Mouse (Mus musculus) neural tube, embryonic 13.5 days (tissue): ENCODE results near the gene Zfp319. TPM values are rescaled to one million over a fixed set of nuclear protein-coding genes. Genes with fewer than 3 reads are reported as not detected.
A peak's percentile ranks its signal among the peaks of the same experiment; 100 is the strongest.

Experiments
- ATAC-seq: fragments of 200-750 bp; cut with Nextera tagmentation; 2 replicates; pipeline ENCODE4 v1.8.0; 2017; ENCODE audit warnings: low read depth, mild to moderate bottlenecking, moderate TSS enrichment, moderate library complexity
- H3K27ac ChIP-seq: fragments of 300-500 bp; sonication (generic); replicated peaks from 2 replicates; pipeline ENCODE4 v1.5.1; 2015; ENCODE audit warnings: moderate library complexity, mild to moderate bottlenecking, inconsistent platforms
- H3K27me3 ChIP-seq: fragments of 300-500 bp; sonication (generic); 2 replicates; pipeline ENCODE4 v1.6.1; 2015; ENCODE audit warnings: mild to moderate bottlenecking, inconsistent platforms
- H3K36me3 ChIP-seq: fragments of 300-500 bp; sonication (generic); 2 replicates; pipeline ENCODE4 v1.6.1; 2015; ENCODE audit warnings: mild to moderate bottlenecking, inconsistent platforms
- H3K4me1 ChIP-seq: fragments of 300-500 bp; sonication (generic); replicated peaks from 2 replicates; pipeline ENCODE4 v1.6.1; 2015; ENCODE audit warnings: inconsistent platforms
- H3K4me2 ChIP-seq: fragments of 300-500 bp; sonication (generic); 2 replicates; pipeline ENCODE4 v1.6.1; 2015; ENCODE audit warnings: inconsistent platforms, mild to moderate bottlenecking, moderate library complexity
- H3K4me3 ChIP-seq: fragments of 300-500 bp; sonication (generic); 2 replicates; pipeline ENCODE4 v1.5.1; 2015; ENCODE audit warnings: mild to moderate bottlenecking, inconsistent platforms
- H3K9ac ChIP-seq: fragments of 300-500 bp; sonication (generic); 2 replicates; pipeline ENCODE4 v1.6.1; 2015; ENCODE audit warnings: moderate library complexity, mild to moderate bottlenecking, inconsistent platforms
- H3K9me3 ChIP-seq: fragments of 300-500 bp; sonication (generic); 2 replicates; pipeline ENCODE4 v1.6.1; 2016; ENCODE audit warnings: inconsistent platforms
- WGBS: fragments of 180-500 bp; shearing (Covaris S2); methylation state at CpG from one replicate; pipeline ENCODE4 v1.1.7; 2015; 5-methylcytosine and 5-hydroxymethylcytosine counted together
- polyA plus RNA-seq: library from polyadenylated mRNA; unstranded; fragments of >200 nt; fragmentation: Nextera tagmentation; extraction: Ambion mirVana; gene quantifications from 2 replicates; pipeline ENCODE4 v1.2.1, GENCODE M21; 2015

Gene Zfp319
- polyA plus RNA-seq, 1 experiment from 2014 or later, result 15.4 TPM

DNA sequence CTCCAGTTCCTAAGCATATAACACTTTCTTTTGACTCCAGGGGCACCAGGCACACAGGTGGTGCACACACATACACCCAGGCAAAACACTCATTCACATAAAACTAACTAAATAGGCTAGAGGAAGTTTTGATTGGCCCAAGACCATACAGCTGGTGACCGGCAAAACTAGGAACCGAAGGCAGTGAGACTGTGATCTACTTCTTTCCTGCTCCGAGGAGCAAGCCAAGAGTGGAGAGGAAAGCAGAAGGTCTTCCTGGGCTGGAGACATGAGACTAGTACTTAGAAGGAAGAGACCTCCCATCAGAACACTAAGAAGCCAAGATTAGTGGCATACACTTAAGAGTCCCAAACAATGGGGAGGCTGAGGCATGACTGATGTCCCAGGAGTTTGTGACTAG, 8.5 kb downstream of the Zfp319 start:
- Histone ChIP-seq H3K4me2 (no peak overlapping the region), H3K27ac (no peak overlapping the region), H3K9me3 (no peaks in the 10 kb centered on the region), H3K36me3 (peaks cover 50% of the 10 kb centered on the region), H3K4me3 (no peak overlapping the region), H3K9ac (no peak overlapping the region), H3K27me3 (peaks cover 15% of the 10 kb centered on the region), H3K4me1 (peaks cover 50% of the 10 kb centered on the region)
- ATAC-seq, result no peak
- 72% methylated on average over 3 of the region's 3 CpGs for WGBS

DNA sequence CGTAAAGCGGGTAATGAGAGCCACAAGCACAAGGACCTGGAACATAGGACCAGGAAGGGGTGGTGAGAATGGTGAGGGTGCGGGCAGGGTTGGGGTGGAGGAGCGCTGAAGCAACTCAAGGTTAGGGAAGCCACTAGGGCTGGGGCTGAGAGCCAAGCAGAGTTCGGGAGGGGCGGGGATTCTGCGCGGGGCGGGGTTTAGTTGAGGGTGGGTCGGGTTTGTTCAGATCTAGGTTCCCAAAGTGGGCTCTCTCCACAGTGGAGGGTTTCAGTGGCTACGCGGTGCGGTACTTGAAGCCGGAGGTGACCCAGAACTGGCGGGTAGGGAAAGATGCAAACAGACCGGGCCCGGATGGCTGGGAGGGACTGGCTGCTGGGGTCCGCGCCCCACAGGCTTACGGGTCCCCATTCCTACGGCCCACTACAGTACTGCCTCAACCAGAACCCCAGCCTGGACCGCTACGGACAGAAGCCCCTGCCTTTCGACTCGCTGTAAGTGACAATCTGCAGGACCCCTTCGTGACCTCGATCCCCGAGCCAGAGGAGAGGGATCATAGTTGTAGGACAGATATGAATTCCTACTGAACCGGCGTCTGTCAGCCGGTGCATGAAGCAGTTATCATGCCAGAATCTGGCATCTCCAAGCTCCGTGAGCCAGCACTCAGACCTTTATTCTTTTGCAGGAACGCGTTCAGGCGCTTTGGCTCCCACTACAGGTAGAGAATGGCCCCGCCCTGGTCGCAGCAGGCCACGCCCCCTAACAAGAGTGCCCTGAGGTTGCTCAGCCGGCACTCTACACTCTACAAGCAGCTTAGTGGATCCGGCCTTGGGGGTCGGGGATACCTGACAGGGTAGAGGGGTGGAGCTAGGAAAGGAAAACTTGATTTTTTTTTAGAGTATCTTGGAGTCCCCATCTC, 11.3 kb downstream of the Zfp319 start:
- Histone ChIP-seq H3K4me3 (peak overlapping the region; percentile 40), H3K27ac (no peak overlapping the region), H3K9me3 (no peaks in the 10 kb centered on the region), H3K36me3 (peaks cover 23% of the 10 kb centered on the region), H3K4me1 (peaks cover 26% of the 10 kb centered on the region), H3K9ac (peak overlapping the region; percentile 71), H3K27me3 (peaks cover 15% of the 10 kb centered on the region), H3K4me2 (peak overlapping the region; percentile 83)
- WGBS, result 3% methylated on average over 41 of the region's 41 CpGs
- peak; percentile 66 for ATAC-seq

DNA sequence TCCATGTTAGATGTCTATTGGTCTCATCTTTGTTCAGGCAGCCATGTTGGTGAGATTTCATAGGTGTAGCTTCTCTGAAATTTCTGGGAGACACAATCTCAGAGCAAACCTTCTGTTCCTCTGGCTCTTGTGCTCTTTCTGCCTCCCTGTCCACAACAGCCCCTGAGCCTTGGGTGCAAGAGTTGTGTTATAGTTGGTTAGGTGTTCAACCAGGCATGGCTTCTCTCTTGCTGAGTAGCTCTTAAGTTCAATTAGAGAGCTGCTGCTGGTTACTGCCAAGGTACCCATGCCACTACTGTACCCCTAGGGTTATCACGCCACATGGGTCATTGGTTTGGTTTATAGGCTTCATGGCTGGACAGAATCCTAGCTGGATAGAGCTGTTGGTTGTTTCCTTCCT, 16.4 kb downstream of the Zfp319 start:
- Histone ChIP-seq H3K4me1 (peaks cover 19% of the 10 kb centered on the region), H3K27ac (no peak overlapping the region), H3K9ac (no peak overlapping the region), H3K27me3 (peaks cover 9% of the 10 kb centered on the region), H3K4me2 (no peak overlapping the region), H3K36me3 (no peaks in the 10 kb centered on the region), H3K4me3 (no peak overlapping the region), H3K9me3 (no peaks in the 10 kb centered on the region)
- ATAC-seq, result no peak
- 81% methylated on average over 1 of the region's 1 CpGs for WGBS

DNA sequence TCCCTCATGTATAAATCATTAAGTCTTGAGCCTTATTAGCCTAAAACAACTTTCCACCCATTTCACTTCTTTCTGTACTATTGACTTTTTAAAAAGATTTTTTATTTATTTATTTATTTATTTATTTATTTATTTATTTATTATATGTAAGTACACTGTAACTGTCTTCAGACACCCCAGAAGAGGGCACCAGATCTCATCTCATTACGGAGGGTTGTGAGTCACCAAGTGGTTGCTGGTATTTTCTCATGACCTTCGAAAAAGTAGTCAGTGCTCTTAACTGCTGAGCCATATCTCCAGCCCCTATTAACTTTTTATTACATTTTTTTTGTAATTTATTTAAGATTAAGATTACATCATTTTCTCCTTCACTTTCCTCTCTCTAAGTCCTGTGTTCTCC, 17.0 kb downstream of the Zfp319 start:
- WGBS, result 84% methylated on average over 2 of the region's 2 CpGs

DNA sequence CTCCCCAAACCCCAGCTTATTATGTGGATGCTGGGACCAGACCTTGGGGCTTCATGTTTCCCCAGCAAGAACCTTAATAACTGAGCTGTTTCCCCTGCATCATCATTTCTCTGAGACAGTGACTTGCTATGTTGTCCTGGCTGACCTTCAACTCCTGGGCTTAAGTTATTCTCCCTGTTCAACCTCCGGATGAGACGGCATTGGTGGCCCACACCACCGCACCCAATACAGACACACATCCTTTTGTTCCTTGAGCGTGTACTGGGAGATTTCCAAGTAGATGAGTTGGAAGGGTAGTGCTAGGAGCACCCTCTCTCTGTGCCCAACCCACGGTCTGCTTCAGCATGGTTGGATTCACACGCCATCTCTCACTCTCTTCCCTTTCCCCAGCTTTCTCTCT, 17.9 kb downstream of the Zfp319 start:
- 91% methylated on average over 6 of the region's 6 CpGs for WGBS
- no peak for ATAC-seq
- Histone ChIP-seq H3K9me3 (no peaks in the 10 kb centered on the region), H3K36me3 (no peaks in the 10 kb centered on the region), H3K4me3 (no peak overlapping the region), H3K27ac (no peak overlapping the region), H3K4me2 (no peak overlapping the region), H3K9ac (no peak overlapping the region), H3K27me3 (no peaks in the 10 kb centered on the region; the same call in 1 of the 2 replicates), H3K4me1 (peaks cover 14% of the 10 kb centered on the region)

More for the DNA sequence above, 17.0 kb downstream of the Zfp319 start:
- H3K4me1 ChIP-seq, result peaks cover 14% of the 10 kb centered on the region
- ATAC-seq, result no peak
- H3K9ac ChIP-seq, result no peak overlapping the region
- H3K4me2 ChIP-seq, result no peak overlapping the region
- no peaks in the 10 kb centered on the region for H3K9me3 ChIP-seq
- H3K27me3 ChIP-seq, result peaks cover 5% of the 10 kb centered on the region
- no peaks in the 10 kb centered on the region for H3K36me3 ChIP-seq
- no peak overlapping the region for H3K27ac ChIP-seq
- H3K4me3 ChIP-seq, result no peak overlapping the region

DNA sequence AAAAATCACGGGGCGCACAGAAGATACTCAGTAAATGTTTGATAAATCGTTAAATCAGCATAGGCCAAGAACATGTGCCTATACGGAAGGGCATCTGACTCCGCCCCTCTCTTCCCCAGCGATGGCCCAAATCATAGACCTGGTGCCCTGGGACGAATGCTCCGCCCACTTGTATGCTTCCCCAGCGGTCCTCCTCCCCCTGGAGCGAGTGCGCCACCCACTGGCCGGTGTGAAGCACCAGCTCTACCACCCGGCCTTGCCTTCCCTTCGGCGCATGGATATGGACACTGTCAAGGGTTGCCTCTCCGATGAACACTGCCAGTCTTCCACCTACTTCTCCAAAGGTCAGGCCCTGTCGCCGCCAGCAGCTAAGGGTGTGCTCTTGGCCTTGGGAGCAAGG, 18.9 kb downstream of the Zfp319 start:
- 68% methylated on average over 18 of the region's 18 CpGs for WGBS
- Histone ChIP-seq H3K27me3 (no peaks in the 10 kb centered on the region), H3K36me3 (no peaks in the 10 kb centered on the region), H3K4me3 (no peak overlapping the region), H3K9me3 (no peaks in the 10 kb centered on the region), H3K9ac (no peak overlapping the region), H3K4me1 (peaks cover 14% of the 10 kb centered on the region), H3K4me2 (no peak overlapping the region), H3K27ac (no peak overlapping the region)
- ATAC-seq, result no peak

DNA sequence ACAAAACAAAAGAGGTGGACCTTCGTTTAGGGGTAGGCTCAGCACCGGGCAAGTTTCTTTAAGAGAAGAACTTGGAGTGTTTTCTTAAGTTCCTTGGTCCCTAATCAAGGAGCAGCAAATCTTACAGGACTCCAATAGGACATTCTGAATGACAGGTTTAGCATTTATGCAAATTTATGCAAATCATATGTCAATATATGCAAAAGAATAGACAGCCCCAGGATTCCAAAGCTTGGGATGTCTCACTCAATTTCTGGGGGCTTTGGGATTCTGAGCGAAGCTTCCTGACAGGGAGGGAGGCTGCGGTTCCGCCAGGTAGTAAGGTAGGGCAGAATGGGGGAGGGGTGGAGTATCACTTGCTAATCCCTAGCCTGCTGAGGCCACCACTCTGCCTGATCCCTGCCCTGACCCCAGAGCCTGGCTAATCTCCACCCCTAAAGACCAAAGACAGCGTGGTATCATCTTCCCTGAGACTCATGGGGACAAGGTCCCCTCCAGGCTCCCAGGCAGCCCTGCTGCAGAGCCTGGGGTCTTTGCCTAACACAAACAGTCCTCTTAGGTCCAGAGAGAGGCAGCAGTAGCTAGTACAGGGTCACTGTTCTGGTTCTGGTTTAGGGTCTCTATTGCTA, 21.3 kb downstream of the Zfp319 start, which contains the start of gene Tepp:
TSS of gene Tepp (plus strand) at position 225 of the 629 bp plus-strand sequence.
- Histone ChIP-seq H3K36me3 (no peaks in the 10 kb centered on the region), H3K27me3 (no peaks in the 10 kb centered on the region), H3K9ac (no peak within 1 kb of the TSS), H3K27ac (no peak within 1 kb of the TSS), H3K4me1 (peaks cover 14% of the 10 kb centered on the region), H3K4me3 (no peak within 1 kb of the TSS), H3K9me3 (no peaks in the 10 kb centered on the region), H3K4me2 (no peak within 1 kb of the TSS)
- ATAC-seq, result no peak
- WGBS, result 32% methylated on average over 6 of the region's 6 CpGs

DNA sequence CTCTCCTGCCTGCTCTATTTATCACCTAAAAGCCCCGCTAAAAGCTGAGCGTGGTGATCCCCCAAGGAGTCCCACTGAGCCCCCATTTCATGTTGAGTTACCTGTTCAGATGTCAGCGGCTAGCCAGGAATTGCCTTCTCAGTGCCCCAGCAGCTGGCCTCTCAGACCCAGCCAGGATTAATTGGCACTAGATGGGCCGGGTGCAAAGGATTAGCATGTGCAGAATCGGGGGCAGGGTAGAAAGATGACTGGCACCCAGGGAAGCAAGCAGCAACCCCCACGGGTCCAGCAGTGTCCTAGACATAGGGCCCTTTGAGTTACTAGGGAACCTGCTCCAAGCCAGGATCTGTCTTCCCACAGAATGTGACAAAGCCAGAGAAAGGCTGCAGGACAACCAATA, 25.3 kb downstream of the Zfp319 start, which contains the start of gene Cngb1:
TSS of gene Cngb1 (minus strand) at position 155 of the 400 bp plus-strand sequence.
- Histone ChIP-seq H3K4me3 (no peak within 1 kb of the TSS), H3K36me3 (no peaks in the 10 kb centered on the region), H3K9ac (no peak within 1 kb of the TSS), H3K27me3 (no peaks in the 10 kb centered on the region), H3K4me2 (no peak within 1 kb of the TSS), H3K4me1 (peaks cover 13% of the 10 kb centered on the region), H3K27ac (no peak within 1 kb of the TSS), H3K9me3 (no peaks in the 10 kb centered on the region)
- no peak for ATAC-seq
- 55% methylated on average over 6 of the region's 6 CpGs for WGBS

DNA sequence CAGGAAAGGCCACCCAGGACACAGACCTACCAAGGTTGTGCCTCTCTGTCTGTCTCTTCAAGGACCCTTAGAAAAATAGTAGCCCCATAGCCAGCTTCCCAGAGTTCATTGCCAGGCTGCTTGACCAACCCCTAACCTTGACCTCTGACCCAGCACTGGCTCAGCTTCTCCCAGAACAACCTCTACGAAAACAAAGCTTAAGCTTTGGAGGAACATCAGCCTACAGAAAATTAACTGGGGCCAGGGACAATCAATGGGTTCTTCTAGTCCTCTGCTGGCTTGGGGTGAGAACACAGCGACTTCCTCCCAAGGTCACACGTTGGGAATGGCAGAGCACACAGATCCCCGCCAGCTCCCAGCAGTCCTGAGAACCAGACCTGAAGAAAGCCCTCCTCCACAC, 26.2 kb downstream of the Zfp319 start:
- Histone ChIP-seq H3K9me3 (no peaks in the 10 kb centered on the region), H3K27ac (no peak overlapping the region), H3K4me2 (no peak overlapping the region), H3K9ac (no peak overlapping the region), H3K27me3 (no peaks in the 10 kb centered on the region), H3K36me3 (no peaks in the 10 kb centered on the region), H3K4me3 (no peak overlapping the region), H3K4me1 (peaks cover 8% of the 10 kb centered on the region)
- 73% methylated on average over 4 of the region's 4 CpGs for WGBS
- ATAC-seq, result no peak

DNA sequence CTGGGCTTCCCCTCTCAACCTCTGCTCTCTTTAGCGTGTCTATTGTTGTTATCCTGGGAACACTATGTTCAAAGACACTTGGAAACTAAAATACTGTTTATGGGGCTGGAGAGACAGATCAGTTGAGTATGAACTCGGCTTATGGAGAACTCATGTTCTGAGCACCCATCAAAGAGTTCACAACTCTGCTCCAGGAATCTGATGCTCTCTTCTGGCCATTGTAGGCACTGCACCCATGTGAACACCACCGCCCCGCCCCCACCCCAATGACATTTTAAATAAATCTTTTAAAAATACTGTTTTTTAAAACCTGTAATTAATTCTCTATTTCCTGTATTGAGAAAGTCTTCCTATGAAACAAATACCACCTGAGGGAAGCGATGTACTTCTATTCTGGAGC, 29.3 kb downstream of the Zfp319 start:
- Histone ChIP-seq H3K4me1 (0 out of 2 replicates have a peak, but pooled peaks cover 8% of the 10 kb centered on the region), H3K4me3 (no peak overlapping the region), H3K9ac (no peak overlapping the region), H3K27me3 (no peaks in the 10 kb centered on the region), H3K9me3 (no peaks in the 10 kb centered on the region), H3K36me3 (no peaks in the 10 kb centered on the region), H3K4me2 (no peak overlapping the region), H3K27ac (no peak overlapping the region)
- WGBS, result 24% methylated on average over 5 of the region's 5 CpGs
- no peak for ATAC-seq

DNA sequence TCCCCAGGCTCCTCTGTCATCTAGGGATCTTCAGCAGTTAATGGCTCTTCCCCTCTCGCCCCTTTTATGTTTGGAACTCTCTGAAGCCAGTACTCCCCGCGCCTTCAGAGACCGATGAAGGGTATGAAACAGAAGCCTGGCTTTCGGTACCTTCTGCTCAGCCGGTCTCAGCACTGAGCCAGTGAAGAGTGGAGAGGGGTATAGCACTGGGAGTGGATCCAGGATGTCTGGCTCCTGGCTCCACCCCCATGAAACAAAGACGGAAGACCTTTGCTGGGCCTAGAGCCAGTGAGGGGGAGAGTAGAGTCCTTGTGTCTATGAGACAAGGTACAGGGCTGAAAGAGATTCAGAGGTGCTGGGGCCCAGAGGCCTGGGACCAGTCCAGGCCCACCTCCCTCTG, 37.9 kb downstream of the Zfp319 start:
- Histone ChIP-seq H3K27ac (no peak overlapping the region), H3K4me3 (no peak overlapping the region), H3K27me3 (no peaks in the 10 kb centered on the region), H3K4me2 (no peak overlapping the region), H3K4me1 (no peaks in the 10 kb centered on the region; the same call in none of the 2 replicates), H3K36me3 (no peaks in the 10 kb centered on the region), H3K9me3 (no peaks in the 10 kb centered on the region), H3K9ac (no peak overlapping the region)
- ATAC-seq, result peak; percentile 55
- WGBS, result 73% methylated on average over 7 of the region's 7 CpGs

DNA sequence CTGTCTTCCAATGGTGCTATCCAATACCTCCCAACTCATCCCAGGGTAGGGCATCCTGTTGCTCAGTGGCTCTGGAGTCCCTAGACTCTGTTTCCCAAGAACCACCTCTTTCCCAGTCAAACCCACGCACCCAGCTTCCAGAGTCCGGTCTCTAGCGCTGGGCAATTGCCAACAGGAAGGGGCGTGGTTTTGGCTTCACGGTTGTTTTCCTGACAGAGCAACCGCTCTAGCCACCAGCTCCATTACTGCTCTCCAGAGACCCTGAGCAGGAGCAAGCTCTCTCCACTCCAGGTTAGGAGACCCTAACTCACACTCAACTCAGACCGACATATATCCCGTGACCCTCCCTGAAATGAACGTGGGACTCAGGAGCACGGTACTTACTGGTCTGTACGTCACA, 38.6 kb downstream of the Zfp319 start:
- Histone ChIP-seq H3K4me2 (no peak overlapping the region), H3K9me3 (no peaks in the 10 kb centered on the region), H3K4me1 (no peaks in the 10 kb centered on the region; the same call in none of the 2 replicates), H3K27ac (no peak overlapping the region), H3K9ac (no peak overlapping the region), H3K27me3 (no peaks in the 10 kb centered on the region), H3K36me3 (no peaks in the 10 kb centered on the region), H3K4me3 (no peak overlapping the region)
- 0 out of 2 replicates have a peak, but pooled peaks have one; percentile 16 for ATAC-seq
- 78% methylated on average over 11 of the region's 11 CpGs for WGBS
